Mouse (Mus musculus): ENCODE results near the gene Sgo2a. TPM values are rescaled to one million over a fixed set of nuclear protein-coding genes. Genes with fewer than 3 reads are reported as not detected.

The Sgo2a gene
- polyA plus RNA-seq, 1 experiment from 2014 or later: 23.7 TPM

- WGBS: 90% methylated on average over 5 of the region's 5 CpGs
- H3K4me3 ChIP-seq (ENCODE audit: low read length): no peak overlapping the region
- ATAC-seq (ENCODE audit: low FRiP score, low TSS enrichment): no peak
- H3K9ac ChIP-seq (ENCODE audit: low read depth, low read length): no peak overlapping the region
- H3K36me3 ChIP-seq (ENCODE audit: control insufficient read depth, insufficient read depth, low read length): no peaks in the 10 kb centered on the region
- H3K27ac ChIP-seq (ENCODE audit: low read depth, low read length): no peak overlapping the region
- H3K27me3 ChIP-seq (ENCODE audit: control insufficient read depth, insufficient read depth, low read length): no peaks in the 10 kb centered on the region
- H3K4me2 ChIP-seq (replicated peaks; ENCODE audit: low read depth, low read length): no peak overlapping the region
- H3K9me3 ChIP-seq (ENCODE audit: control insufficient read depth, low read length): no peaks in the 10 kb centered on the region
- no peaks in the 10 kb centered on the region for H3K4me1 ChIP-seq (ENCODE audit: control insufficient read depth, insufficient read depth, low read length)
Measured at GRCm38 (mm10) chr1:58049126-58049525, 53.4 kb downstream of the Sgo2a start.

GRCm38 (mm10) chr1:58055598-58055997 lies 59.8 kb downstream of the Sgo2a start:
- no peak overlapping the region for H3K27ac ChIP-seq (ENCODE audit: low read depth, low read length)
- H3K9me3 ChIP-seq (ENCODE audit: control insufficient read depth, low read length): no peaks in the 10 kb centered on the region
- 0 out of 2 replicates have a peak, but pooled peaks cover 4% of the 10 kb centered on the region for H3K4me1 ChIP-seq (ENCODE audit: control insufficient read depth, insufficient read depth, low read length)
- ATAC-seq (ENCODE audit: low FRiP score, low TSS enrichment): no peak
- H3K27me3 ChIP-seq (ENCODE audit: control insufficient read depth, insufficient read depth, low read length): no peaks in the 10 kb centered on the region
- no peak overlapping the region for H3K9ac ChIP-seq (ENCODE audit: low read depth, low read length)
- 92% methylated on average over 11 of the region's 11 CpGs for WGBS
- no peak overlapping the region for H3K4me3 ChIP-seq (ENCODE audit: low read length)
- no peak overlapping the region for H3K4me2 ChIP-seq (replicated peaks; ENCODE audit: low read depth, low read length)
- H3K36me3 ChIP-seq (ENCODE audit: control insufficient read depth, insufficient read depth, low read length): no peaks in the 10 kb centered on the region

GRCm38 (mm10) chr1:58056074-58056807 lies 60.5 kb downstream of the Sgo2a start:
- Histone ChIP-seq H3K9ac (ENCODE audit: low read depth, low read length) (no peak overlapping the region), H3K4me2 (replicated peaks; ENCODE audit: low read depth, low read length) (no peak overlapping the region), H3K27me3 (ENCODE audit: control insufficient read depth, insufficient read depth, low read length) (no peaks in the 10 kb centered on the region), H3K36me3 (ENCODE audit: control insufficient read depth, insufficient read depth, low read length) (no peaks in the 10 kb centered on the region), H3K4me3 (ENCODE audit: low read length) (no peak overlapping the region), H3K4me1 (ENCODE audit: control insufficient read depth, insufficient read depth, low read length) (0 out of 2 replicates have a peak, but pooled peaks cover 4% of the 10 kb centered on the region), H3K27ac (ENCODE audit: low read depth, low read length) (no peak overlapping the region), H3K9me3 (ENCODE audit: control insufficient read depth, low read length) (no peaks in the 10 kb centered on the region)
- 74% methylated on average over 13 of the region's 13 CpGs for WGBS
- ATAC-seq (ENCODE audit: low FRiP score, low TSS enrichment): peak; percentile 24; the same call in 1 of the 2 replicates

GRCm38 (mm10) chr1:58056939-58057338 lies 61.2 kb downstream of the Sgo2a start:
- Histone ChIP-seq H3K9me3 (ENCODE audit: control insufficient read depth, low read length) (no peaks in the 10 kb centered on the region), H3K27me3 (ENCODE audit: control insufficient read depth, insufficient read depth, low read length) (no peaks in the 10 kb centered on the region), H3K4me1 (ENCODE audit: control insufficient read depth, insufficient read depth, low read length) (0 out of 2 replicates have a peak, but pooled peaks cover 4% of the 10 kb centered on the region), H3K36me3 (ENCODE audit: control insufficient read depth, insufficient read depth, low read length) (no peaks in the 10 kb centered on the region), H3K4me3 (ENCODE audit: low read length) (no peak overlapping the region), H3K4me2 (replicated peaks; ENCODE audit: low read depth, low read length) (no peak overlapping the region; the same call in 1 of the 2 replicates), H3K9ac (ENCODE audit: low read depth, low read length) (no peak overlapping the region), H3K27ac (ENCODE audit: low read depth, low read length) (no peak overlapping the region)
- 59% methylated on average over 11 of the region's 11 CpGs for WGBS
- no peak for ATAC-seq (ENCODE audit: low FRiP score, low TSS enrichment)

GRCm38 (mm10) chr1:58058846-58059245 lies 63.1 kb downstream of the Sgo2a start:
- Histone ChIP-seq H3K4me1 (ENCODE audit: control insufficient read depth, insufficient read depth, low read length) (0 out of 2 replicates have a peak, but pooled peaks cover 4% of the 10 kb centered on the region), H3K27ac (ENCODE audit: low read depth, low read length) (no peak overlapping the region), H3K9me3 (ENCODE audit: control insufficient read depth, low read length) (no peaks in the 10 kb centered on the region), H3K36me3 (ENCODE audit: control insufficient read depth, insufficient read depth, low read length) (no peaks in the 10 kb centered on the region), H3K9ac (ENCODE audit: low read depth, low read length) (no peak overlapping the region), H3K27me3 (ENCODE audit: control insufficient read depth, insufficient read depth, low read length) (no peaks in the 10 kb centered on the region), H3K4me3 (ENCODE audit: low read length) (no peak overlapping the region), H3K4me2 (replicated peaks; ENCODE audit: low read depth, low read length) (no peak overlapping the region)
- ATAC-seq (ENCODE audit: low FRiP score, low TSS enrichment): no peak
- WGBS: 87% methylated on average over 4 of the region's 4 CpGs

- Histone ChIP-seq H3K27me3 (ENCODE audit: control insufficient read depth, insufficient read depth, low read length) (no peaks in the 10 kb centered on the region), H3K4me1 (ENCODE audit: control insufficient read depth, insufficient read depth, low read length) (no peaks in the 10 kb centered on the region), H3K4me2 (replicated peaks; ENCODE audit: low read depth, low read length) (no peak overlapping the region), H3K9ac (ENCODE audit: low read depth, low read length) (no peak overlapping the region), H3K27ac (ENCODE audit: low read depth, low read length) (no peak overlapping the region), H3K9me3 (ENCODE audit: control insufficient read depth, low read length) (no peaks in the 10 kb centered on the region), H3K4me3 (ENCODE audit: low read length) (no peak overlapping the region), H3K36me3 (ENCODE audit: control insufficient read depth, insufficient read depth, low read length) (no peaks in the 10 kb centered on the region)
- WGBS: 92% methylated on average over 7 of the region's 7 CpGs
- ATAC-seq (ENCODE audit: low FRiP score, low TSS enrichment): no peak
Measured at GRCm38 (mm10) chr1:58062131-58062530, 66.4 kb downstream of the Sgo2a start.

GRCm38 (mm10) chr1:58065151-58065550 lies 69.4 kb downstream of the Sgo2a start:
- Histone ChIP-seq H3K4me3 (ENCODE audit: low read length) (no peak overlapping the region), H3K4me2 (replicated peaks; ENCODE audit: low read depth, low read length) (no peak overlapping the region), H3K4me1 (ENCODE audit: control insufficient read depth, insufficient read depth, low read length) (no peaks in the 10 kb centered on the region), H3K27ac (ENCODE audit: low read depth, low read length) (no peak overlapping the region), H3K27me3 (ENCODE audit: control insufficient read depth, insufficient read depth, low read length) (no peaks in the 10 kb centered on the region), H3K9me3 (ENCODE audit: control insufficient read depth, low read length) (no peaks in the 10 kb centered on the region), H3K9ac (ENCODE audit: low read depth, low read length) (no peak overlapping the region), H3K36me3 (ENCODE audit: control insufficient read depth, insufficient read depth, low read length) (no peaks in the 10 kb centered on the region)
- no peak for ATAC-seq (ENCODE audit: low FRiP score, low TSS enrichment)
- WGBS: 80% methylated on average over 5 of the region's 5 CpGs

- no peaks in the 10 kb centered on the region for H3K4me1 ChIP-seq (ENCODE audit: control insufficient read depth, insufficient read depth, low read length)
- ATAC-seq (ENCODE audit: low FRiP score, low TSS enrichment): no peak
- no peak overlapping the region for H3K4me3 ChIP-seq (ENCODE audit: low read length)
- no peaks in the 10 kb centered on the region for H3K9me3 ChIP-seq (ENCODE audit: control insufficient read depth, low read length)
- 70% methylated on average over 3 of the region's 3 CpGs for WGBS
- no peaks in the 10 kb centered on the region for H3K27me3 ChIP-seq (ENCODE audit: control insufficient read depth, insufficient read depth, low read length)
- no peak overlapping the region for H3K4me2 ChIP-seq (replicated peaks; ENCODE audit: low read depth, low read length)
- no peak overlapping the region for H3K27ac ChIP-seq (ENCODE audit: low read depth, low read length)
- no peaks in the 10 kb centered on the region for H3K36me3 ChIP-seq (ENCODE audit: control insufficient read depth, insufficient read depth, low read length)
- no peak overlapping the region for H3K9ac ChIP-seq (ENCODE audit: low read depth, low read length)
Measured at GRCm38 (mm10) chr1:58065606-58066005, 69.8 kb downstream of the Sgo2a start.

GRCm38 (mm10) chr1:58069181-58069580 lies 73.4 kb downstream of the Sgo2a start:
- Histone ChIP-seq H3K4me2 (replicated peaks; ENCODE audit: low read depth, low read length) (no peak overlapping the region), H3K4me3 (ENCODE audit: low read length) (no peak overlapping the region), H3K27ac (ENCODE audit: low read depth, low read length) (no peak overlapping the region), H3K27me3 (ENCODE audit: control insufficient read depth, insufficient read depth, low read length) (no peaks in the 10 kb centered on the region), H3K9ac (ENCODE audit: low read depth, low read length) (no peak overlapping the region), H3K4me1 (ENCODE audit: control insufficient read depth, insufficient read depth, low read length) (no peaks in the 10 kb centered on the region), H3K9me3 (ENCODE audit: control insufficient read depth, low read length) (no peaks in the 10 kb centered on the region), H3K36me3 (ENCODE audit: control insufficient read depth, insufficient read depth, low read length) (no peaks in the 10 kb centered on the region)
- ATAC-seq (ENCODE audit: low FRiP score, low TSS enrichment): no peak
- WGBS: 82% methylated on average over 6 of the region's 6 CpGs
